Mouse (Mus musculus) left cerebral cortex, adult 18-20 months (tissue): ENCODE data around the gene Igfbp2. TPM values are rescaled to one million over a fixed set of nuclear protein-coding genes. Genes with fewer than 3 reads are reported as not detected.
A peak's percentile ranks its signal among the peaks of the same experiment; 100 is the strongest.

Source experiments
- DNase-seq, 2 experiments: peaks; one replicate each; pipeline ENCODE4 v3.0.0; 2021 to 2022; ENCODE audit warnings: low spot score in 2 of 2, mixed read lengths in 1 of 2
- total RNA-seq, 2 experiments: library from RNA; stranded (reverse); gene quantifications; 2 replicates each; pipeline ENCODE4 v1.2.3; 2021

Igfbp2 gene
- total RNA-seq, 2 experiments from 2014 or later, result 63.4 to 79.3 TPM

GRCm38 (mm10) chr1:72871337-72871696 lies 47.0 kb downstream of the Igfbp2 start:
- no peak for DNase-seq

- DNase-seq, result peak; percentile 53 to 68
Measured at GRCm38 (mm10) chr1:72871697-72872411, 47.6 kb downstream of the Igfbp2 start.

- peak; percentile 59 to 69 for DNase-seq
Measured at GRCm38 (mm10) chr1:72872521-72872920, 48.2 kb downstream of the Igfbp2 start.

GRCm38 (mm10) chr1:72873078-72873477 lies 48.8 kb downstream of the Igfbp2 start:
- no peak for DNase-seq

GRCm38 (mm10) chr1:72873511-72874286 lies 49.4 kb downstream of the Igfbp2 start:
- peak; percentile 62 to 78 for DNase-seq

- DNase-seq, result peak; percentile 46 to 54
Measured at GRCm38 (mm10) chr1:72874287-72875211, 50.2 kb downstream of the Igfbp2 start, which contains the start of gene Igfbp5. Gene Igfbp5 (minus strand): TSS chr1:72874884.

GRCm38 (mm10) chr1:72875708-72876107 lies 51.4 kb downstream of the Igfbp2 start:
- no peak for DNase-seq

- no peak for DNase-seq
Measured at GRCm38 (mm10) chr1:72876111-72876510, 51.8 kb downstream of the Igfbp2 start.

- peak; percentile 43 to 65 for DNase-seq
Measured at GRCm38 (mm10) chr1:72877892-72878291, 53.6 kb downstream of the Igfbp2 start.

GRCm38 (mm10) chr1:72878473-72879318 lies 54.4 kb downstream of the Igfbp2 start:
- DNase-seq, result no peak

- no peak for DNase-seq
Measured at GRCm38 (mm10) chr1:72879319-72879634, 55.0 kb downstream of the Igfbp2 start.

GRCm38 (mm10) chr1:72885111-72885818 lies 61.0 kb downstream of the Igfbp2 start:
- no peak for DNase-seq

GRCm38 (mm10) chr1:72885819-72886169 lies 61.5 kb downstream of the Igfbp2 start:
- DNase-seq, result no peak

- DNase-seq, result no peak
Measured at GRCm38 (mm10) chr1:72887910-72888309, 63.6 kb downstream of the Igfbp2 start.

GRCm38 (mm10) chr1:72895821-72896220 lies 71.5 kb downstream of the Igfbp2 start:
- no peak for DNase-seq

Other genes with a start within 250 kb of the Igfbp2 start
- gene Smarcal1, start 241.3 kb upstream of the Igfbp2 start, total RNA-seq, result 10 to 100 TPM; 67.8 to 71.2 TPM
- gene Ankar, start 123.9 kb upstream of the Igfbp2 start, total RNA-seq, result not detected
- 100 to 1,000 TPM; 593 to 647 TPM for gene Rpl37a, start 113.2 kb upstream of the Igfbp2 start, total RNA-seq
- 10 to 100 TPM; 42.5 to 62.4 TPM for gene Igfbp5, start 50.4 kb downstream of the Igfbp2 start, total RNA-seq
- not detected for gene Tnp1, start 191.4 kb downstream of the Igfbp2 start, total RNA-seq